Mouse (Mus musculus): ENCODE measurements at regions not wholly inside any gene's neighbourhood (a gene's known extent, or its start where the extent isn't known, plus 50 kb on each side); places are given as distances from the start of the nearest gene placed in this dataset.

- Histone ChIP-seq H3K9ac (no peak overlapping the region), H3K27me3 (ENCODE audit: insufficient read depth, low read length) (no peaks in the 10 kb centered on the region), H3K27ac (ENCODE audit: low read depth, low read length) (no peak overlapping the region), H3K4me2 (ENCODE audit: low read depth) (no peak overlapping the region), H3K4me3 (ENCODE audit: low read depth, low read length) (no peak overlapping the region), H3K36me3 (ENCODE audit: insufficient read depth) (no peaks in the 10 kb centered on the region), H3K4me1 (ENCODE audit: insufficient read depth) (no peaks in the 10 kb centered on the region), H3K9me3 (ENCODE audit: low read length) (no peaks in the 10 kb centered on the region)
- TF ChIP-seq CTCF (IDR thresholded peaks at IDR 0.05; ENCODE audit: low read depth), result no peak
- no peak for ATAC-seq
- WGBS, result 31% methylated on average over 8 of the region's 8 CpGs
- no peak for DNase-seq
These were observed 141.2 kb upstream of the Cdh13 start for GRCm38 (mm10) chr8:118142311-118142710.

GRCm38 (mm10) chr8:118139928-118140327 lies 143.6 kb upstream of the Cdh13 start:
- ATAC-seq, result no peak

GRCm38 (mm10) chr8:118137846-118138245 lies 145.7 kb upstream of the Cdh13 start:
- Histone ChIP-seq H3K27ac (ENCODE audit: low read depth, low read length) (no peak overlapping the region), H3K9me3 (ENCODE audit: low read length) (no peaks in the 10 kb centered on the region), H3K4me2 (ENCODE audit: low read depth) (no peak overlapping the region), H3K9ac (no peak overlapping the region), H3K27me3 (ENCODE audit: insufficient read depth, low read length) (no peaks in the 10 kb centered on the region), H3K4me1 (ENCODE audit: insufficient read depth) (no peaks in the 10 kb centered on the region), H3K4me3 (ENCODE audit: low read depth, low read length) (no peak overlapping the region), H3K36me3 (ENCODE audit: insufficient read depth) (no peaks in the 10 kb centered on the region)
- DNase-seq, result no peak
- no peak for ATAC-seq
- 85% methylated on average over 3 of the region's 3 CpGs for WGBS
- no peak for TF ChIP-seq CTCF (IDR thresholded peaks at IDR 0.05; ENCODE audit: low read depth)

More at GRCm38 (mm10) chr8:118139928-118140327, 143.6 kb upstream of the Cdh13 start:
- no peak for TF ChIP-seq CTCF (IDR thresholded peaks at IDR 0.05; ENCODE audit: low read depth)
- Histone ChIP-seq H3K4me3 (ENCODE audit: low read depth, low read length) (no peak overlapping the region), H3K4me1 (ENCODE audit: insufficient read depth) (no peaks in the 10 kb centered on the region), H3K9ac (no peak overlapping the region), H3K36me3 (ENCODE audit: insufficient read depth) (no peaks in the 10 kb centered on the region), H3K27me3 (ENCODE audit: insufficient read depth, low read length) (no peaks in the 10 kb centered on the region), H3K4me2 (ENCODE audit: low read depth) (no peak overlapping the region), H3K27ac (ENCODE audit: low read depth, low read length) (no peak overlapping the region), H3K9me3 (ENCODE audit: low read length) (no peaks in the 10 kb centered on the region)
- no peak for DNase-seq
- WGBS, result 79% methylated on average over 6 of the region's 6 CpGs

GRCm38 (mm10) chr8:118124993-118125392 lies 158.5 kb upstream of the Cdh13 start:
- TF ChIP-seq CTCF (IDR thresholded peaks at IDR 0.05; ENCODE audit: low read depth), result no peak
- H3K4me3 ChIP-seq (ENCODE audit: low read depth, low read length), result no peak overlapping the region
- DNase-seq (no peak), ATAC-seq (no peak)
- no peaks in the 10 kb centered on the region for H3K4me1 ChIP-seq (ENCODE audit: insufficient read depth)
- no peaks in the 10 kb centered on the region for H3K9me3 ChIP-seq (ENCODE audit: low read length)
- H3K27ac ChIP-seq (ENCODE audit: low read depth, low read length), result no peak overlapping the region
- no peaks in the 10 kb centered on the region for H3K36me3 ChIP-seq (ENCODE audit: insufficient read depth)
- H3K27me3 ChIP-seq (ENCODE audit: insufficient read depth, low read length), result no peaks in the 10 kb centered on the region
- H3K9ac ChIP-seq, result no peak overlapping the region
- 84% methylated on average over 7 of the region's 7 CpGs for WGBS
- H3K4me2 ChIP-seq (ENCODE audit: low read depth), result no peak overlapping the region

GRCm38 (mm10) chr8:118114253-118114652 lies 169.3 kb upstream of the Cdh13 start:
- TF ChIP-seq CTCF (IDR thresholded peaks at IDR 0.05; ENCODE audit: low read depth), result no peak
- Histone ChIP-seq H3K27ac (ENCODE audit: low read depth, low read length) (no peak overlapping the region), H3K4me1 (ENCODE audit: insufficient read depth) (no peaks in the 10 kb centered on the region), H3K9me3 (ENCODE audit: low read length) (no peaks in the 10 kb centered on the region), H3K36me3 (ENCODE audit: insufficient read depth) (no peaks in the 10 kb centered on the region), H3K4me3 (ENCODE audit: low read depth, low read length) (no peak overlapping the region), H3K9ac (no peak overlapping the region), H3K27me3 (ENCODE audit: insufficient read depth, low read length) (no peaks in the 10 kb centered on the region), H3K4me2 (ENCODE audit: low read depth) (no peak overlapping the region; the same call in 1 of the 2 replicates)
- 23% methylated on average over 8 of the region's 8 CpGs for WGBS
- DNase-seq, result no peak
- ATAC-seq, result peak; percentile 40; the same call in 1 of the 2 replicates

- Histone ChIP-seq H3K9ac (no peak overlapping the region), H3K4me1 (ENCODE audit: insufficient read depth) (no peaks in the 10 kb centered on the region), H3K27ac (ENCODE audit: low read depth, low read length) (no peak overlapping the region), H3K9me3 (ENCODE audit: low read length) (no peaks in the 10 kb centered on the region), H3K36me3 (ENCODE audit: insufficient read depth) (no peaks in the 10 kb centered on the region), H3K4me2 (ENCODE audit: low read depth) (no peak overlapping the region), H3K4me3 (ENCODE audit: low read depth, low read length) (no peak overlapping the region), H3K27me3 (ENCODE audit: insufficient read depth, low read length) (no peaks in the 10 kb centered on the region)
- TF ChIP-seq CTCF (IDR thresholded peaks at IDR 0.05; ENCODE audit: low read depth), result no peak
- ATAC-seq, result peak; percentile 77
- 43% methylated on average over 14 of the region's 14 CpGs for WGBS
- peak; percentile 46 for DNase-seq
These were observed 179.0 kb upstream of the Cdh13 start for GRCm38 (mm10) chr8:118104464-118105050.

- H3K4me3 ChIP-seq (ENCODE audit: low read depth, low read length), result no peak overlapping the region
- no peak overlapping the region for H3K9ac ChIP-seq
- 62% methylated on average over 8 of the region's 8 CpGs for WGBS
- no peak overlapping the region for H3K27ac ChIP-seq (ENCODE audit: low read depth, low read length)
- H3K4me1 ChIP-seq (ENCODE audit: insufficient read depth), result no peaks in the 10 kb centered on the region
- H3K9me3 ChIP-seq (ENCODE audit: low read length), result no peaks in the 10 kb centered on the region
- TF ChIP-seq CTCF (IDR thresholded peaks at IDR 0.05; ENCODE audit: low read depth), result no peak
- H3K4me2 ChIP-seq (ENCODE audit: low read depth), result no peak overlapping the region
- no peak for ATAC-seq
- H3K27me3 ChIP-seq (ENCODE audit: insufficient read depth, low read length), result no peaks in the 10 kb centered on the region
- DNase-seq, result no peak
- no peaks in the 10 kb centered on the region for H3K36me3 ChIP-seq (ENCODE audit: insufficient read depth)
These were observed 182.2 kb upstream of the Cdh13 start for GRCm38 (mm10) chr8:118101346-118101745.

All from forebrain, postnatal 0 days (tissue).